Mouse (Mus musculus): ENCODE data around the gene Gm9803. TPM values are rescaled to one million over a fixed set of nuclear protein-coding genes. Genes with fewer than 3 reads are reported as not detected.
A peak's percentile ranks its signal among the peaks of the same experiment; 100 is the strongest.
"Not testable (repeated sequence)": the region's sequence is repeated elsewhere in the genome, so short reads cannot be mapped to it uniquely, and the experiment has no call there.

Gene Gm9803
- 11.8 and 17.4 TPM in 2 replicates for polyA plus RNA-seq (2015; fragmentation: Nextera tagmentation; extraction: Ambion mirVana)

DNA sequence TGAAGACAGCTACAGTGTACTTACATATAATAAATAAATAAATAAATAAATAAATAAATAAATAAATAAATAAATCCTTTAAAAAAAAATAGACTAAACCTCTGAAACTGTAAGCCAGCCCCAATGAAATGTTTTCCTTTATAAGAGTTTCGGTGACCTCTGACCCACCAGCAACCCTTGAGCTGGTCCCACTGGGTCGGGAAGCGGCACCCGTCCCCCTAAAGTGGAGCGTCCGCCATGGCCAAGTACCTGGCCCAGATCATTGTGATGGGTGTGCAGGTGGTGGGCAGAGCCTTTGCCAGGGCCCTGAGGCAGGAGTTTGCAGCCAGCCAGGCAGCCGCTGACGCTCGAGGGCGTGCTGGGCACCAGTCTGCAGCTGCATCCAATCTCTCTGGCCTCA is at the start of gene Gm9803:
Gene Gm9803, plus strand, starts transcription at position 154 of the 400 bp plus-strand sequence.
- H3K9ac ChIP-seq (ENCODE audit: low read depth, low read length); DNase-seq (ENCODE audit: low spot score): not testable (repeated sequence)
- WGBS: 94% methylated on average over 10 of the region's 10 CpGs

DNA sequence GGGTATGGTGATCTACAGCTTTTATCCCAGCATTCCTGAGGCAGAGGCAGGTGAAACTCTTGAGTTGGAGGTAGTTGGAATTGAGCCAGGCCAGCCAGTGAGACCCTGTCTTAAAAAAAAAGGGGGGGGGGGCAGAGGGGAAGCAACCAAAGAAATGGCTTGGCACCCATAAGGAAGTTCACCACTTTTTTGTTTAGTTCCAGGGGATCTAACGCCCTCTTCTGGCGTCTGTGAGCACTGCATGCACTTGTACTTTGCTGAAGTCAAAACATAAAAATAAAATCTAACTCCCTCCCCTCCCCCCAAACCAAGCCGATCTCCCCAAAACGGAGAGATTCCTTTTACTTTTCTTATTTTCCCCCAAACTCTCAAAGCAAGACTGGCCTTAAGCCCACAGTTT is 48.5 kb upstream of the Gm9803 start:
- H3K4me1 ChIP-seq (replicated peaks; ENCODE audit: insufficient read depth, low read length): peaks cover 6% of the 10 kb centered on the region; the same call in 1 of the 2 replicates
- no peak for ATAC-seq (replicated peaks; ENCODE audit: low FRiP score, low read depth)
- no peaks in the 10 kb centered on the region for H3K9me3 ChIP-seq (replicated peaks; ENCODE audit: low read length)
- H3K27me3 ChIP-seq (ENCODE audit: insufficient read depth, low read length): no peaks in the 10 kb centered on the region
- TF ChIP-seq CTCF (IDR thresholded peaks at IDR 0.05; ENCODE audit: low read depth): peak; percentile 67
- no peak for DNase-seq (ENCODE audit: low spot score)
- H3K9ac ChIP-seq (ENCODE audit: low read depth, low read length): no peak overlapping the region
- no peak overlapping the region for H3K4me3 ChIP-seq (replicated peaks; ENCODE audit: low read depth, low read length)
- H3K4me2 ChIP-seq (ENCODE audit: low read length): no peak overlapping the region
- no peaks in the 10 kb centered on the region for H3K36me3 ChIP-seq (ENCODE audit: insufficient read depth, low read length)
- no peak overlapping the region for H3K27ac ChIP-seq
- WGBS: 54% methylated on average over 4 of the region's 4 CpGs

More for the DNA sequence above, at the start of gene Gm9803:
- H3K4me1 ChIP-seq (replicated peaks; ENCODE audit: insufficient read depth, low read length); H3K4me2 ChIP-seq (ENCODE audit: low read length); H3K27me3 ChIP-seq (ENCODE audit: insufficient read depth, low read length); ATAC-seq (replicated peaks; ENCODE audit: low FRiP score, low read depth); H3K27ac ChIP-seq; H3K4me3 ChIP-seq (replicated peaks; ENCODE audit: low read depth, low read length); H3K9me3 ChIP-seq (replicated peaks; ENCODE audit: low read length): not testable (repeated sequence)
- 0 out of 2 replicates have a peak, but pooled peaks cover 13% of the 10 kb centered on the region for H3K36me3 ChIP-seq (ENCODE audit: insufficient read depth, low read length)

DNA sequence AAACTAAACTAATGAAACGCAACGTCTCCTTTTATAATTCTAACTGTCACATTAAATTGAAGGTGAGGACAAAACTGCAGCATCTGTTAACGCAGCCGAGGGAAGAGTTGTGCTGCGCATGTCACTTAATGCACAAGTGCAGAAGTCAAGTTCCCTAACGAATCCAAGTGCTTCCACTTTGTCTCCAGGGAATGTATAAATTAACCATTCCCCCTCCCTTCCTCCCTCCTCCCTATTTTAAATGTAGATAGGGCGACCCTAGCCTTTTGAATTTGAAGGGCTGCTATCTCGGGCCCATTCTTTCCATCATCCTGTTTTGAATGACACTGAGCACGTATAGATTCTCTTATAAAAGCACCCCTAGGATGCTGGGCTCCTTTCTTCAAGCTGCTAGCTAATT is 46.4 kb upstream of the Gm9803 start:
- Histone ChIP-seq H3K4me2 (ENCODE audit: low read length) (peak overlapping the region; percentile 100), H3K9me3 (replicated peaks; ENCODE audit: low read length) (no peaks in the 10 kb centered on the region), H3K9ac (ENCODE audit: low read depth, low read length) (0 out of 2 replicates have a peak overlapping the region, but pooled peaks have one; percentile 97), H3K27ac (peak overlapping the region; percentile 98), H3K4me3 (replicated peaks; ENCODE audit: low read depth, low read length) (peak overlapping the region; percentile 92), H3K36me3 (ENCODE audit: insufficient read depth, low read length) (no peaks in the 10 kb centered on the region), H3K4me1 (replicated peaks; ENCODE audit: insufficient read depth, low read length) (peaks cover 16% of the 10 kb centered on the region; the same call in 1 of the 2 replicates), H3K27me3 (ENCODE audit: insufficient read depth, low read length) (no peaks in the 10 kb centered on the region)
- no peak for TF ChIP-seq CTCF (IDR thresholded peaks at IDR 0.05; ENCODE audit: low read depth)
- DNase-seq (ENCODE audit: low spot score) (no peak), ATAC-seq (replicated peaks; ENCODE audit: low FRiP score, low read depth) (no peak)
- WGBS: 19% methylated on average over 9 of the region's 9 CpGs

DNA sequence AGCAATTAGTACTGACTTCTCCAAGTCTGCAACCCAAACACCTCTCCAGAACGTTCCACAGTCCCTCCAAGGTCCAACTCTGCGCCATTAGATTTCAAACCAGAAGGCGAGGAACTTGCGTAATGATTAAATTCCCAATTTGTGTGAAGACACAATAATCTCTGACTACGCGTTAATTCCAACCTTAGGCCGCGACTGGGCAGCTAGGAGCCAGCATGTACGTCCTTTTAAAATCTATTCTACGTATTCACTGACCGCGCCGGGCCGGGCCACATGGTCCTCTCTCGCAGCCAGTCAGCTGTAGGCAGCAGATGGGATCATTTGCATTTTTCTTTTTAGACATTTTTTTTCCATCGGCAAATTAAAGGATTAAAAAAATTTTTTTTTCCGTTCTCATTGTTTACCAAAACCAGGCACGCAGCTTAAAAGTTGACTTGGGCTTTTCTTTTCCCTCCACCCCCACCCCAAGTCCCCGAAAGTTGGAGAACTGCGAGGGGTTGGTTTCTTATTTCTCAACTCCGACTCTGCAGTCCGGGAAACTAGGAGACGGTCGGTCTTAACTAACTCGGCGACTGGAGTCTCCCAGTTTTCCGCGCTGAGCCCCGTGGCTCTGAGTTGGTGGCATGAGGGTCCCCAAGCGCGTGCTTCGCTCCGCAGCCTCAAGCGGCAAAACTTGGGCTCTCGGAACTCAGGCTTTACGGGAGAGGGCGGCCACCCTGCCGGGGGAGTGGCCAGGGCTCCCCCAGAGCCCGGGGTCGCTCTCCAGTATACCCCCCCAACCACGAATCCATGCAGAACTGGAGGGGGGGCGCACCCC is 45.8 kb upstream of the Gm9803 start:
- Histone ChIP-seq H3K9me3 (replicated peaks; ENCODE audit: low read length) (no peaks in the 10 kb centered on the region), H3K4me3 (replicated peaks; ENCODE audit: low read depth, low read length) (peak overlapping the region; percentile 92), H3K4me2 (ENCODE audit: low read length) (peak overlapping the region; percentile 100), H3K36me3 (ENCODE audit: insufficient read depth, low read length) (no peaks in the 10 kb centered on the region), H3K4me1 (replicated peaks; ENCODE audit: insufficient read depth, low read length) (peaks cover 16% of the 10 kb centered on the region; the same call in 1 of the 2 replicates), H3K27ac (peak overlapping the region; percentile 98), H3K27me3 (ENCODE audit: insufficient read depth, low read length) (no peaks in the 10 kb centered on the region), H3K9ac (ENCODE audit: low read depth, low read length) (peak overlapping the region; percentile 97)
- 2% methylated on average over 42 of the region's 42 CpGs for WGBS
- no peak for TF ChIP-seq CTCF (IDR thresholded peaks at IDR 0.05; ENCODE audit: low read depth)
- ATAC-seq (replicated peaks; ENCODE audit: low FRiP score, low read depth): peak; percentile 20
- peak; percentile 87 for DNase-seq (ENCODE audit: low spot score)

DNA sequence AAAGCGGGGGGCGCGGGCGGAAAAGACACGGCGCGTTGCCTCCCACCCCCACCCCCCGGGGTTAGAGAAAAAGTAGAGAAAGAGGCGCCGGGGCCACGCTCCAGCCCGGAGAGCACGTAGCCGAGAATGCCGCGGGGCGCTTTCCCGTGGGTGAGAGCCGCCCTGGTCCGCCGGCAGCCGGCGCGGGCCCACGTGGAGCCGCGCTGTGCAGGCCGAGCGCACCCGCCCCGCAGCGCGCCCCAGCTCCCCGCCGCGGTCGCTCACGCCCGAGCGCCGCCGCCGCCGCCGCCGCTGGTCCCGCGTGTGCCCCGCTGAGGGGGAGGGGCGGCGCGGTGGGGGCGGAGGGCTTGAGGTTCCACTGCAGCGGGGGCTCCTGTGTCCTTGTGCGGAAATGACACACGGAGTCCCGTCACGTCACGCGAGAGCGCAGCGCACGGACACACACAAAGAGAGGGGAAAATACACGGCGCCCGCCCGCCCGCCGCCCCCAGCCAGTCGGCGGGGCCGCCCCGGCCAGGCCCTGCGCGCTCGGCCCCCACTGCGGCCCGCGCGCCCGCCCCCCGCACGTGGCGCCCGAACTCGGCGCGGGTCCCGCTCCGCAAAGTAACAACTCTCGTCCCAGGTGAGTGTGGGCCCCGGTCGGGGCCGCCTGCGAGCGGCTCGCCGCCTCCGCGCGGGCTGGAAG is 45.0 kb upstream of the Gm9803 start, which contains the start of gene Bend3:
Gene Bend3, plus strand, starts transcription at position 81 of the 685 bp plus-strand sequence.
- Histone ChIP-seq H3K9ac (ENCODE audit: low read depth, low read length) (peak within 1 kb of the TSS; percentile 97), H3K4me3 (replicated peaks; ENCODE audit: low read depth, low read length) (peak within 1 kb of the TSS; percentile 92), H3K9me3 (replicated peaks; ENCODE audit: low read length) (no peaks in the 10 kb centered on the region), H3K27me3 (ENCODE audit: insufficient read depth, low read length) (no peaks in the 10 kb centered on the region), H3K27ac (peak within 1 kb of the TSS; percentile 98), H3K4me1 (replicated peaks; ENCODE audit: insufficient read depth, low read length) (peaks cover 21% of the 10 kb centered on the region; the same call in 1 of the 2 replicates), H3K4me2 (ENCODE audit: low read length) (peak within 1 kb of the TSS; percentile 100), H3K36me3 (ENCODE audit: insufficient read depth, low read length) (no peaks in the 10 kb centered on the region)
- ATAC-seq (replicated peaks; ENCODE audit: low FRiP score, low read depth) (peak; percentile 65), DNase-seq (ENCODE audit: low spot score) (peak; percentile 27)
- WGBS: 1% methylated on average over 77 of the region's 101 CpGs
- no peak for TF ChIP-seq CTCF (IDR thresholded peaks at IDR 0.05; ENCODE audit: low read depth)

DNA sequence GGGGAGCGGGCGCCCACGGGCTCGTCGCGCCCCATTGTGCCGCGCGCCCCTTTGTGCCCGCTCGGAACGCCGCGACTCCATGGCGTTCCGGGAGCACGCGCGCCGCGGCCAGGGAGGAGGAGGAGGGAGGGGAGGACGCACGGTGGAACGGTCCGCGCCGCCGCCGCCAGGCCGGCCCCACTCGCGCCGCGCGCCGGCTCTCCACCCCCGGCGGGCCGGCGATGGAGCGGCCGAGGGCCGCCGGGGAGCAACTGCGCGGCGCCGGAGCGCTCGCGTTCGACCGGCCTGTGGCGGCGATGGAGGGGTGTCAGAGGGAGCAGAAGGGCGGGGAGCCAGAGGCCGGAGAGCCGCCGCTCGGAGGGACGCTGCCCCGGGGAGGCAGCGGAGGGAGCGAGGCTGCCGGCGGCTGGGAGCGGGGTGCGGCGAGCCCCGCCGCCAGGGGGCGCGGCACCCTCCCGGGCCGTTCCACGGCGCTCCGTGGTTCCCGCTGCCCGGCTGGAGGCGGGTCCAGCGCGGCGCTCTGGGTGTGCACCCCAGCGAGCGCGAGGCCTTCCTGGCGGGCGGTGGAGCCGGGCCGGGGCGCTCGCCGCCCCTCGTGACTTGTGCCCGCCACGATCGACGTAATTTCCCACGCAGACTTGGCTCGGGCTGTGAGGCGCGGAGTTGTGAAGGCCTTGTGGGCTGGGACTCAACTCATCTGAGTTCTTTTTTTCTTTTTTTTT is 44.3 kb upstream of the Gm9803 start:
- Histone ChIP-seq H3K4me2 (ENCODE audit: low read length) (peak overlapping the region; percentile 100), H3K4me1 (replicated peaks; ENCODE audit: insufficient read depth, low read length) (peaks cover 21% of the 10 kb centered on the region; the same call in 1 of the 2 replicates), H3K36me3 (ENCODE audit: insufficient read depth, low read length) (no peaks in the 10 kb centered on the region), H3K4me3 (replicated peaks; ENCODE audit: low read depth, low read length) (peak overlapping the region; percentile 92), H3K9ac (ENCODE audit: low read depth, low read length) (peak overlapping the region; percentile 97), H3K27ac (peak overlapping the region; percentile 98), H3K27me3 (ENCODE audit: insufficient read depth, low read length) (no peaks in the 10 kb centered on the region), H3K9me3 (replicated peaks; ENCODE audit: low read length) (no peaks in the 10 kb centered on the region)
- TF ChIP-seq CTCF (IDR thresholded peaks at IDR 0.05; ENCODE audit: low read depth): peak; percentile 52
- DNase-seq (ENCODE audit: low spot score) (peak; percentile 88), ATAC-seq (replicated peaks; ENCODE audit: low FRiP score, low read depth) (peak; percentile 81)
- WGBS: under 1% methylated on average over 67 of the region's 103 CpGs
